Mouse (Mus musculus) adrenal gland, adult 8-10 months (tissue): ENCODE measurements around the gene Ddr1. TPM values are rescaled to one million over a fixed set of nuclear protein-coding genes. Genes with fewer than 3 reads are reported as not detected.

Source experiments
- total RNA-seq, 4 experiments: library from RNA; stranded (reverse); gene quantifications; 2 replicates each; pipeline ENCODE4 v1.2.4; 2022

Gene Ddr1
- total RNA-seq, 4 experiments from 2014 or later = 40.1 to 81.5 (median 56.4) TPM

Other genes with a start within 250 kb of the Ddr1 start
- gene H2-Q10, start 234.5 kb downstream of the Ddr1 start, total RNA-seq = 1 to 10 TPM; 1.9 to 7.9 (median 3.7) TPM
- under 1 TPM in 3 of 4 experiments, not detected in 1; 0.21 to 0.34 (median 0.23) TPM for gene Pou5f1, start 198.6 kb downstream of the Ddr1 start, total RNA-seq
- gene Tcf19, start 187.8 kb downstream of the Ddr1 start, total RNA-seq = 1 to 10 TPM; 3.5 to 6.7 (median 4.8) TPM
- 10 to 100 TPM in 3 of 4 experiments, 1 to 10 TPM in 1; 5.9 to 13.9 (median 12.9) TPM for gene Cchcr1, start 187.5 kb downstream of the Ddr1 start, total RNA-seq
- gene Psors1c2, start 171.4 kb downstream of the Ddr1 start, total RNA-seq = not detected
- gene Cdsn, start 152.5 kb downstream of the Ddr1 start, total RNA-seq = 10 to 100 TPM in 1 of 4 experiments, 1 to 10 TPM in 2, under 1 TPM in 1; 0.17 to 12.1 (median 3.0) TPM
- not detected for gene 2300002M23Rik, start 137.2 kb downstream of the Ddr1 start, total RNA-seq
- gene Sfta2, start 103.1 kb downstream of the Ddr1 start, total RNA-seq = not detected
- gene Gm9573, start 78.0 kb downstream of the Ddr1 start, total RNA-seq = not detected
- gene Mucl3, start 60.9 kb downstream of the Ddr1 start, total RNA-seq = not detected
- 10 to 100 TPM; 30.9 to 60.3 (median 45.3) TPM for gene Vars2, start 37.0 kb downstream of the Ddr1 start, total RNA-seq
- gene Gtf2h4, start 30.9 kb downstream of the Ddr1 start, total RNA-seq = 10 to 100 TPM; 23.5 to 30.6 (median 24.6) TPM
- 10 to 100 TPM in 3 of 4 experiments, 1 to 10 TPM in 1; 8.3 to 19.3 (median 13.7) TPM for gene Ier3, start 117.1 kb upstream of the Ddr1 start, total RNA-seq
- 100 to 1,000 TPM in 2 of 4 experiments, 10 to 100 TPM in 2; 57.2 to 117 (median 94.8) TPM for gene Flot1, start 118.6 kb upstream of the Ddr1 start, total RNA-seq
- gene Tubb5, start 133.7 kb upstream of the Ddr1 start, total RNA-seq = 100 to 1,000 TPM; 141 to 168 (median 159) TPM
- 10 to 100 TPM; 20.9 to 28.2 (median 24.1) TPM for gene Mdc1, start 136.9 kb upstream of the Ddr1 start, total RNA-seq
- gene Nrm, start 156.7 kb upstream of the Ddr1 start, total RNA-seq = 1 to 10 TPM; 2.5 to 5.4 (median 5.0) TPM
- 10 to 100 TPM; 35.4 to 47.9 (median 40.0) TPM for gene Ppp1r18, start 161.0 kb upstream of the Ddr1 start, total RNA-seq
- gene Dhx16, start 175.2 kb upstream of the Ddr1 start, total RNA-seq = 10 to 100 TPM; 40.6 to 57.8 (median 52.0) TPM
- 10 to 100 TPM; 33.1 to 46.5 (median 40.3) TPM for gene 2310061I04Rik, start 192.8 kb upstream of the Ddr1 start, total RNA-seq
- gene Atat1, start 205.5 kb upstream of the Ddr1 start, total RNA-seq = 10 to 100 TPM; 34.8 to 61.0 (median 44.9) TPM
- gene Mrps18b, start 211.8 kb upstream of the Ddr1 start, total RNA-seq = 100 to 1,000 TPM in 2 of 4 experiments, 10 to 100 TPM in 2; 81.7 to 102 (median 99.4) TPM
- gene Ppp1r10, start 211.8 kb upstream of the Ddr1 start, total RNA-seq = 100 to 1,000 TPM in 1 of 4 experiments, 10 to 100 TPM in 3; 65.5 to 105 (median 89.6) TPM